Mouse (Mus musculus) neural tube, embryonic 15.5 days (tissue): Measurements from ENCODE around the gene Xrcc6. TPM values are rescaled to one million over a fixed set of nuclear protein-coding genes. Genes with fewer than 3 reads are reported as not detected.

Experiments
- ATAC-seq: fragments of 200-750 bp; cut with Nextera tagmentation; 2 replicates; pipeline ENCODE4 v1.8.0; 2017; ENCODE audit warnings: mild to moderate bottlenecking, moderate TSS enrichment, moderate library complexity; ENCODE audit not compliant: low FRiP score
- H3K27ac ChIP-seq: fragments of 300-500 bp; sonication (generic); replicated peaks from 2 replicates; pipeline ENCODE4 v1.5.1; 2015; ENCODE audit warnings: mild to moderate bottlenecking, inconsistent platforms
- H3K27me3 ChIP-seq: fragments of 300-500 bp; sonication (generic); replicated peaks from 2 replicates; pipeline ENCODE4 v1.6.1; 2015; ENCODE audit warnings: inconsistent platforms
- H3K36me3 ChIP-seq: fragments of 300-500 bp; sonication (generic); 2 replicates; pipeline ENCODE4 v1.6.1; 2015; ENCODE audit warnings: inconsistent platforms
- H3K4me1 ChIP-seq: fragments of 300-500 bp; sonication (generic); 2 replicates; pipeline ENCODE4 v1.6.1; 2015; ENCODE audit warnings: inconsistent platforms
- H3K4me2 ChIP-seq: fragments of 300-500 bp; sonication (generic); 2 replicates; pipeline ENCODE4 v1.6.1; 2015; ENCODE audit warnings: inconsistent platforms, mild to moderate bottlenecking, moderate library complexity
- H3K4me3 ChIP-seq: fragments of 300-500 bp; sonication (generic); replicated peaks from 2 replicates; pipeline ENCODE4 v1.5.1; 2015; ENCODE audit warnings: mild to moderate bottlenecking, inconsistent platforms
- H3K9ac ChIP-seq: fragments of 300-500 bp; sonication (generic); replicated peaks from 2 replicates; pipeline ENCODE4 v1.6.1; 2015; ENCODE audit warnings: mild to moderate bottlenecking, inconsistent platforms
- H3K9me3 ChIP-seq: fragments of 300-500 bp; sonication (generic); replicated peaks from 2 replicates; pipeline ENCODE4 v1.6.1; 2016; ENCODE audit warnings: inconsistent platforms
- WGBS: fragments of 180-500 bp; shearing (Covaris S2); methylation state at CpG from one replicate; pipeline ENCODE4 v1.1.7; 2015; ENCODE audit warnings: mixed read lengths; 5-methylcytosine and 5-hydroxymethylcytosine counted together
- polyA plus RNA-seq: library from polyadenylated mRNA; unstranded; fragments of >200 nt; fragmentation: Nextera tagmentation; extraction: Ambion mirVana; gene quantifications from 2 replicates; pipeline ENCODE4 v1.2.1, GENCODE M21; 2015

Xrcc6 gene
- polyA plus RNA-seq, 1 experiment from 2014 or later, result 41.6 TPM

DNA sequence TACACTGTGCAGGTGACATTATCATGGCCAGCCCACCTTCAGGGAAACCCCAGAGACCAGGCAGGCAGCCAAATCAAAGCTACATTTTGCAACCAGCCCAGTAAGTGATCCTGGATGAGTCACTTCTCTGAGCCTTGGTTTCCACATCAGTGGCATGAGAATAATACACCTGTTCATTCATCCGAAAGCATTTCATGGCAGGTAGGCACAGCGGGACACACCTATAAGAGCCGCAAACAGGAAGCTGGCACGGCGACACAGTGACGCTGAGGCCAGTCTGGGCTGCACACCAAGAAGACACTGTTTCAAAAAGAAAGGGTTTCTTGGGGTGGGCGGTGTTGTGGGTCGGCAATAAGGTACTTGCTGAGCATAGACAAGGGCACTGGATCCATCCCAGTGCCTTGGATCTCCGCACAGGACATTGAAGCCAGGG, 33.5 kb upstream of the Xrcc6 start:
- no peaks in the 10 kb centered on the region for H3K27me3 ChIP-seq
- no peaks in the 10 kb centered on the region for H3K9me3 ChIP-seq
- 96% methylated on average over 9 of the region's 9 CpGs for WGBS
- no peak overlapping the region for H3K4me2 ChIP-seq
- H3K4me1 ChIP-seq, result peaks cover 4% of the 10 kb centered on the region
- H3K27ac ChIP-seq, result no peak overlapping the region
- peaks cover 58% of the 10 kb centered on the region for H3K36me3 ChIP-seq
- ATAC-seq, result no peak
- no peak overlapping the region for H3K9ac ChIP-seq
- no peak overlapping the region for H3K4me3 ChIP-seq

DNA sequence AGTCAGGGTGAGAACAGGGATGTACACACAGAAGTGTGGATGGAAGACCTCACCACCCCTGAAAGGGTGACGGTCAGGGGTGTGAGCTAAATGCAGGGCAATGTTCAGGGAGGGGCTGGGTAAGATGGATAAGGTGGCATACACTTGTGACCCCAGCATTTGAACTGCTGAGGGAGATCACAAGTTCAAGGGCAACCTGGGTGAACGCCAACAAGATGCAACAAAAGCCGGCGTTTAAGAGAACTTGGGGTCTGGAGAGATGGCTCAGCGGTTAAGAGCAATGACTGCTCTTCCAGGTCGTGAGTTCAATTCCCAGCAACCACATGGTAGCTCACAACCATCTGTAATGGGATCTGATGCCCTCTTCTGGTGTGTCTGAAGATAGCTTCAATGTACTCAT, 32.9 kb upstream of the Xrcc6 start:
- no peak for ATAC-seq
- Histone ChIP-seq H3K4me3 (no peak overlapping the region), H3K4me2 (no peak overlapping the region), H3K36me3 (peaks cover 53% of the 10 kb centered on the region), H3K9ac (no peak overlapping the region), H3K9me3 (no peaks in the 10 kb centered on the region), H3K27me3 (no peaks in the 10 kb centered on the region), H3K4me1 (peaks cover 9% of the 10 kb centered on the region), H3K27ac (no peak overlapping the region)
- WGBS, result 95% methylated on average over 6 of the region's 6 CpGs

DNA sequence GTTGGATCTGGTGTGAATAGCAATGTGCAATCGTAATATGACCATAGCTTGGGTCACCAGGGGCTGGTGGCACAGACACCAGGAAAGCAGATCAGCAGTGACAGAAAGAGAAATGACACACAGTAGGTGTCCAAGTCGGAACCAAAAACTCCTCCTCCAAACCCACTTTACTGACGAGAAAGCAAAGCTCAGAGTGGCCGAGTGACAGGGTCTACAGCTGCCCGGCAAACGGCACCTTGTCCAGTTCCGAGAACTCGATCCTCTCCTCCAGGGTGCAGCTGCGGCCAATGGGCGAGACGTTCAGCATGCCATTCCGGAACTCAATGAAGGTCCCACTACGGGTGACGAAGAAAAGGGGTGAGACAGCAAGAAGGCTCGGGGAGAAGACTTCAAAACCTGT, 32.2 kb upstream of the Xrcc6 start:
- Histone ChIP-seq H3K9me3 (no peaks in the 10 kb centered on the region), H3K4me2 (no peak overlapping the region), H3K27ac (no peak overlapping the region), H3K9ac (no peak overlapping the region), H3K36me3 (peaks cover 46% of the 10 kb centered on the region), H3K4me1 (peaks cover 15% of the 10 kb centered on the region), H3K4me3 (no peak overlapping the region), H3K27me3 (no peaks in the 10 kb centered on the region)
- ATAC-seq, result no peak
- 92% methylated on average over 15 of the region's 15 CpGs for WGBS

DNA sequence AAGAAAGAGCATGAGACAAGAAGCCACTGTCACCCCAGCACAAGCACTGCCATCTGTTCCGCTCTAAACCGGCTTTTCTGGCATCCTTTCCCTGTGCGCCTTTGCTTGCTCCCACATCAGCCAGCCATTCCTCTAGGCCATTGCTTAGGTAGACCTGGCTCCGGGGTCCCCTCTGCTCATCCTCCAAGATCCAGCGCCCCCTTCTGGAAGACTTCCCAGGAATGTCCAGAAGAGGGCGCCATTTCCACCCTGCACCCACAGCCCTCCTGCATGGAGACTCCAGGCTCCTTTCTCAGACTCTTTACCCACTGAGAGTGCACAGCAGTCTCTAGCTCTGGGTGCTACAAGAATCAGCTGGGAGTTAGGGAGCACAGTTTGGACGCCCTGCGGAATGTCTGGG, 31.2 kb upstream of the Xrcc6 start:
- no peak overlapping the region for H3K27ac ChIP-seq
- H3K27me3 ChIP-seq, result no peaks in the 10 kb centered on the region
- H3K4me3 ChIP-seq, result no peak overlapping the region
- ATAC-seq, result no peak
- no peaks in the 10 kb centered on the region for H3K9me3 ChIP-seq
- H3K4me2 ChIP-seq, result no peak overlapping the region
- H3K4me1 ChIP-seq, result peaks cover 16% of the 10 kb centered on the region
- H3K9ac ChIP-seq, result no peak overlapping the region
- peaks cover 35% of the 10 kb centered on the region for H3K36me3 ChIP-seq
- WGBS, result 61% methylated on average over 8 of the region's 8 CpGs

DNA sequence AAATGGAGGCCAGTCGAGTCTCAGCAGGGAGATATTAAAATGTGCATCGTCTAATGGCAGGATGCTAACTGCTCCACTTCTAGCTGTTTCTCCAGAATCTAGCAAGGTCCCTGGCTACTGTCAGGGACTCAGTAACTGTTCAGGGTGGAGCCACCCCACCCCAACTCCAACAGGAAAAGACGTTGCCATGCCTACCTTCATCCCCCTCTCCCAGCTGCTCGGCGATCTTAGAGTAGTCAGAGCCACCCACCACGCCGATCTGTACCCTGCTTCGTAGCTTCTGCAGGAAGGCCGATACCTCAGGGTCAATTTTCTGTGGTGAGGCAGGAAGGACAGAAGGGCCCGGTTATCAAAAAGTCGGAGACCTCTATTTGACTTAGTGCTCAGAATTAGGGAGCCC, 30.0 kb upstream of the Xrcc6 start:
- WGBS, result 90% methylated on average over 11 of the region's 11 CpGs
- no peak overlapping the region for H3K9ac ChIP-seq
- H3K36me3 ChIP-seq, result peaks cover 25% of the 10 kb centered on the region
- H3K4me2 ChIP-seq, result no peak overlapping the region
- H3K27ac ChIP-seq, result no peak overlapping the region
- no peaks in the 10 kb centered on the region for H3K9me3 ChIP-seq
- ATAC-seq, result no peak
- H3K27me3 ChIP-seq, result no peaks in the 10 kb centered on the region
- peaks cover 18% of the 10 kb centered on the region for H3K4me1 ChIP-seq
- no peak overlapping the region for H3K4me3 ChIP-seq

DNA sequence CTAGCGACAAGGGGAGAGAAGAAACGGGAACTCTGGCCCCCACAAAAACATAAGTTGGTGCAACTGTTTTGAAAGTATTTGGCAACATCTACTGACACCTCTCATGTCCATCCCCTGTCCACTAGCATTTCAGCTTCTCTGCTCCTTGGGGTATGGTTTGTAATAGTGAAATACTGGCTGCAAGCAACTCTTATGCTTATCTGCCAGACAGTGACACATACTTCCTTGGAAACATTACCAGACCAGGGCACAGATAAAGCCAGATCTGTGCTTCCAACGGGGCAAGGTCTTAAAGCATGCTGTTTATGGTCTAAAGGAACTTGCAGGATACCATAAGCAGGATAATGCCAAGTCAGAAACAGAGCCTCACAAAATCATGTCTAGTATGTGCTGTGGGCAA, 28.7 kb upstream of the Xrcc6 start:
- WGBS, result 93% methylated on average over 3 of the region's 3 CpGs
- H3K4me2 ChIP-seq, result peak overlapping the region; percentile 97; the same call in 1 of the 2 replicates

DNA sequence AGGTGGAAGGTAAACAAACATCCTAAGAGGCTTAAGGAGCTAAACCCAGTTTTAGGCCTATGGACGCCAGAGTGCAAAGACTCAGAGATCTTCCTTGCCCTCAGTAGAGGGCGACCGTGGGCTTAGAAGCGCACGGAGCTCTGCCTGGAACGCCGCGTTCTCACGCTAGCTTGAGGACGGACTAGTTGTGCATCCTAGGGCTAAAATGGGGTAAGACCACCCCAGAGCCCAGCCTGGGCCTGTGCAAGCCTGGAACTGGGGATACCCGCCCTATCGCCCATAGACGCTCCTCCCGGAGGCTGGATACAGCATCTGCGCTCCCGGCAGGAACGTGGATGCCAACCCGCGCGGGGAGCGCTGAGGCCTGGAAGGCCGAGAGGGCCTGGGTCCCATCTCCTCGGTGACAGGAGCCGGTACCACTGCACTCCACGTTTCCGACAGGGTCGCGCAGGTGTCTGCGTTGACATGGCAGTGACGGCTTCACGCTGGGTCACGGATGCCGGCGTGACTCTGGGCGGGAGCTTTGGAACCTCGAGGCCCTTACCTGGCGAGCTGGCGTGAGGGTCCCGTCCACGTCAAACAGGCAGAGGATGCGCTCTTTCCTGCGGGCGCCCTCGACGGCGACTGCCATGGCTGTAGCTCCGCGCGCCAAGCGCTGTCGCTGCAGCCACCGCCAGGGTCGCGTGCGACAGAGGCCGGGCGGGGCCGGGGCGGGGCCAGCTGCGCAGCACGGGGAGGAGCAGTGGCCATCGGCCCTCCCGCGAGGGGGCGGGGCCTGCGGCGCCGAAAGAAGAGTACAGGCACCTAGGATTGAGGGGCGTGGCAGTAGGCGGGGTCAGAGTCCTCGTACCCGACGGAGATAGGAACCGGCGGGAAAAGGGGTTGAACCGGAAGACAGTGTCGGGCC, 27.2 kb upstream of the Xrcc6 start, which contains the start of gene Pmm1:
Gene Pmm1 (minus strand): TSS at position 760 of the 907 bp plus-strand sequence.
- H3K4me1 ChIP-seq, result peaks cover 18% of the 10 kb centered on the region
- H3K9me3 ChIP-seq, result no peaks in the 10 kb centered on the region
- peaks cover 3% of the 10 kb centered on the region for H3K36me3 ChIP-seq
- ATAC-seq, result peak; percentile 98
- H3K27me3 ChIP-seq, result no peaks in the 10 kb centered on the region
- WGBS, result under 1% methylated on average over 77 of the region's 77 CpGs
- peak within 1 kb of the TSS; percentile 92 for H3K9ac ChIP-seq
- peak within 1 kb of the TSS; percentile 95 for H3K27ac ChIP-seq
- H3K4me3 ChIP-seq, result peak within 1 kb of the TSS; percentile 84
- H3K4me2 ChIP-seq, result peak within 1 kb of the TSS; percentile 97

More for the DNA sequence above, 28.7 kb upstream of the Xrcc6 start:
- H3K27me3 ChIP-seq, result no peaks in the 10 kb centered on the region
- peaks cover 18% of the 10 kb centered on the region for H3K36me3 ChIP-seq
- no peak overlapping the region for H3K27ac ChIP-seq
- no peak overlapping the region for H3K9ac ChIP-seq
- no peak for ATAC-seq
- H3K4me3 ChIP-seq, result no peak overlapping the region
- H3K4me1 ChIP-seq, result peaks cover 18% of the 10 kb centered on the region
- H3K9me3 ChIP-seq, result no peaks in the 10 kb centered on the region

DNA sequence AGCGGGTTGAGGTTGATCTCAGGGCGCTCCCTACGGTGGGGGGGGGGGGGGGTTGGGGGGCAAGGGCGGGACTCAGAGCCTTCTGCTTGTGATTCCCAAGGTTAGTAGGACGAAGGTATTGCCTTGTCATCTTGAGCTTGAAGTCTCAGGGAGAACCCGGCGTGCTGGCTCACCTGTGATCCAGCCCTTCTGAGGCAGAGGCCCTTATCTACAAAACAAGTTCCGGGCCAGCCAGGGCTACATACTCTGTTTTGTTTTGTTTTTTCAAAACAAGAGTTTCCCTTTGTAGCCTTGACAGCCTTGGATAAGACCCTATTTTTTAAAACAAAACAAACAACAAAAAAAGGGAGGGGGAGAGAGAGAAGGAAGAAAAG, 26.6 kb upstream of the Xrcc6 start:
- H3K27ac ChIP-seq, result peak overlapping the region; percentile 95; the same call in 1 of the 2 replicates

DNA sequence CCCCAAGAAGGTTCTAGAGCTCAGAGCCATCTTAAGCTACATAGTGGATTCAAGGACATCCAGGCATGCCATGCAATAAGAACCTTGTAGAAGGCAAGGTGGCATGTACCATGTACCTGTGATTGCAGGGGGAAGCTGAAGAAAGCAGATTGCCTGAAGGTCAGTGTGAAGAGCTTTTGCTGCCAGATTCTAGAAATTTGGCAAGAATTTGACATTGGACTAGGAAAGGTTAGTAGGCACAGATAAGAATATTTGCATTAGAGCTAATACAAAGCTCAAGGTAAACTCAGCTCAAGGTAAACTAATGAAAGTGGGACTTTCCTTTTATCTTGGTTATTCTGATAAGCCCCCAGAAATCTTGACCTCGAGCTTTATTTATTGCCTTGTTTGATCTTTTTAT, 23.4 kb upstream of the Xrcc6 start:
- H3K27me3 ChIP-seq, result no peaks in the 10 kb centered on the region
- no peaks in the 10 kb centered on the region for H3K36me3 ChIP-seq
- no peak overlapping the region for H3K9ac ChIP-seq
- ATAC-seq, result no peak
- H3K27ac ChIP-seq, result no peak overlapping the region
- 45% methylated on average over 1 of the region's 1 CpGs for WGBS
- H3K4me1 ChIP-seq, result peaks cover 13% of the 10 kb centered on the region
- no peak overlapping the region for H3K4me2 ChIP-seq
- H3K9me3 ChIP-seq, result no peaks in the 10 kb centered on the region
- H3K4me3 ChIP-seq, result no peak overlapping the region

More for the DNA sequence above, 26.6 kb upstream of the Xrcc6 start:
- Histone ChIP-seq H3K9ac (no peak overlapping the region), H3K4me3 (peak overlapping the region; percentile 84), H3K4me2 (peak overlapping the region; percentile 97), H3K4me1 (peaks cover 18% of the 10 kb centered on the region), H3K9me3 (no peaks in the 10 kb centered on the region), H3K36me3 (no peaks in the 10 kb centered on the region), H3K27me3 (no peaks in the 10 kb centered on the region)
- WGBS, result 2% methylated on average over 6 of the region's 8 CpGs
- ATAC-seq, result peak; percentile 40

DNA sequence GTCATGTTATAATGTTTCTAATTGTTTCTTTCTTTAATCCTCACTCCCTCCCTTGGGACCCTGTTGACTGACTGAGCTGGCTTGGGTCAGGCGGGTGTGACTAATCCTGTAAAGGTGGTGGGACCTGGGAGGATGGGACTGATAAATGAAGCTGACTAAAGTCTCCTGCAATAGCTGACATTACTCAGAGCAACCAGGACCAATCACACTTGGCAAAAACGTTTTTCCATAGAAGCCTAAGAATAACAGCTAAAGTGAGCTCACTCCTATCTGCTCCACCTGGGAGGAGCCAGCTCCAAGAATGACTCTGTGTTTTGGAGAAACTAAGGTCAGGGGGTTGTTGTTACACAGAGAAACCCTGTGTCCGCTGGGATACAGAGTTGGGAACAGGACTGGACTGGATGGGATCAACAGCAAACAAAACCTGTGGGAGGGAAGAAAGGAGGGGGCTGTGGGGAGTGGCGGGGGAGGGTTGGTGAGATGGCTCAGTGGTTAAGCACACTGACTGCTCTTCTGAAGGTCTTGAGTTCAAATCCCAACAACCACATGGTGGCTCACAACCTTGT, 22.6 kb upstream of the Xrcc6 start:
- ATAC-seq, result no peak
- no peak overlapping the region for H3K9ac ChIP-seq
- 70% methylated on average over 4 of the region's 4 CpGs for WGBS
- no peak overlapping the region for H3K4me3 ChIP-seq
- H3K9me3 ChIP-seq, result no peaks in the 10 kb centered on the region
- H3K27ac ChIP-seq, result no peak overlapping the region
- no peaks in the 10 kb centered on the region for H3K36me3 ChIP-seq
- H3K27me3 ChIP-seq, result no peaks in the 10 kb centered on the region
- H3K4me2 ChIP-seq, result no peak overlapping the region
- peaks cover 6% of the 10 kb centered on the region; the same call in 1 of the 2 replicates for H3K4me1 ChIP-seq

DNA sequence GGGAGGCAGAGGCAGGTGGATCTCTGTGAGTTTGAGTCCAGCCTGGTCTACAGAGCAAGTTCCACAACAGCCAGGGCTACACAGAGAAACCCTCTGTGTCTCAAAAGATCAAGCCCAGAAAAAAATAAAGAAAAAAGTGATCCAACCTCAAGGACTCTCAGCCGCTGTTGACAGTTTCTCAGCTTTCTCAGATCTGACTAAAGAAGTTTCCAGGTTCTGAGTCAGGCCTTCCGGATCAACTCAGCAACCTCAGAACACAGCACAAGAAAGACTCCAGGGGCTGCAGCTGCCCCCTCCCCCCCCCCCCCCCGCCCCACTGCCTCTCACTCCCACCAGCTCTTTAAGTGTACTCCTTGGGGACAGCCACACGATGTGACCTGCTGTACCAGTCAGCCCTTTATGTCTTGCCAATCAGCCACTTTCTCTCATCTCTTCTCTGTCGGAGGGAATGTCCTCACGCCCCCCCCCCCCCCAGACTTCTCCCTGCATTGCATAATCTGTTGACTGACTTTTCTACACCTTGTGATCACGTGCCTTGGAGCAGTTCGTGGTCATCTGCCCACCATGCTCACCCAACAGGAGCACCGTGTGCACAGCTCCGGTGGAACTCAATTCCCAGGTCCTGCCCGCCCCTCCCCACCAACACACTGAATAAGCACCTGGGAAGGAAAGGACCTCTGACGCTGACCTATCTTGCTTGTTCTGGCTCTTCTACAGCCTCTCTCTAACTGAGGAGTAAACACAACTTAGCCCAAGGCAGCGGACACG, 21.4 kb upstream of the Xrcc6 start:
- no peak overlapping the region for H3K27ac ChIP-seq
- H3K36me3 ChIP-seq, result no peaks in the 10 kb centered on the region
- H3K4me3 ChIP-seq, result no peak overlapping the region
- no peak overlapping the region for H3K4me2 ChIP-seq
- WGBS, result 85% methylated on average over 12 of the region's 14 CpGs
- H3K9me3 ChIP-seq, result no peaks in the 10 kb centered on the region
- no peak overlapping the region for H3K9ac ChIP-seq
- ATAC-seq, result no peak
- peaks cover 3% of the 10 kb centered on the region; the same call in 1 of the 2 replicates for H3K4me1 ChIP-seq
- H3K27me3 ChIP-seq, result no peaks in the 10 kb centered on the region
